Mouse (Mus musculus) lung, adult 2 months (tissue): ENCODE data around the gene Tas2r109.
"Not testable (repeated sequence)": the region's sequence is repeated elsewhere in the genome, so short reads cannot be mapped to it uniquely, and the experiment has no call there.

Experiments used
- CTCF ChIP-seq: fragments of 200-500 bp; IDR thresholded peaks from 2 replicates; pipeline ENCODE4 v1.5.1; 2011; ENCODE audit warnings: mild to moderate bottlenecking, low read length, control low read depth; ENCODE audit not compliant: insufficient read depth
- POLR2A ChIP-seq: fragments of 200-500 bp; IDR thresholded peaks from 2 replicates; pipeline ENCODE4 v1.6.1; 2011; ENCODE audit warnings: low read depth, mild to moderate bottlenecking, control low read depth, low read length, borderline replicate concordance; ENCODE audit errors: extremely low read depth

DNA sequence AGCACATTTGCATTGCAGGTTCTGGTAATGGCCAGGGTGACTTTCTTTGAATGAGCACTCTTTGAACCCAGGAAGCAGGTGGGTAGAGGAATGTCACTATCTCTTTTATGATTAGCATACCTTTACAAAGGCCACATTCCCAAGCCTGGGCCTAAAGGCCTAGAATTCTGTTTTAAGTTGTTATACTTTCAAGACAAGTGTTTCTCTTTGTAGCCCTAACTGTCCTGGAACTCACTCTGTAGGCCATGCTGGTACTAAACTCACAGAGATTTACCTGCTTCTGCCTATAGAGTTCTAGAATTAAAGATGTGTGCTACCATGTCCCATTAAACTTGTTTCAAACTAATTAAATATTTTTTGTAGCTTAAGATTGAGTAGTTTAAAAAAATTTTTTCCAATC is 39.4 kb downstream of the Tas2r109 start:
- not testable (repeated sequence) for TF ChIP-seq POLR2A, CTCF
